ENCODE assay signal across 24 mouse cellular contexts in the genomic region with DNA sequence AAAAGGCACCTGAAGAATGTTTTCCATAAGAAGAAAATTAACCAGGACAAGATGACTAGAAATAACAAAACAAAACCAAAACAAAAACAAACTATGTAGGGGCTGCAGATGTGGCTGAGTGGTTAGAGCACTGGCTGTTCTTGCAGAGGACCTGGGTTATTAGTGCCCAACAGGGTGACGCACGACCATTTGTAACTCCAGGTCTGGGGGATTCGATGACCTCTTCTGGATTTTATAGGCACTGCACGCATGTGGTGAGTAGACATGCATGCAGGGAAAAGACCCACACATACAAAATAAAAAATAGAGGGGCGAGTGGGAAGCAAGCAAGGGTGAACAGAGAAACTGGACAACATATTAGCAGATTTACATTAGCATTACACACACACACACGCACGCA. TPM values are rescaled to one million over a fixed set of nuclear protein-coding genes. Genes with fewer than 3 reads are reported as not detected.
DNase-seq lines count a peak whose midpoint lies in the region; ATAC-seq and TF ChIP-seq lines count a peak whose summit lies in the region.
"Had no signal": no experiment of that assay in that cellular context is flagged by ENCODE, and none has a peak within 500 bp of the region (broad histone marks: within the 10 kb centered on the region; RNA-seq: fewer than 3 reads in every experiment).

No protein-coding gene starts in this region.

- ATAC-seq in heart, postnatal 0 days (ENCODE audit: insufficient read depth, low read depth) = no peak
- no peak for ATAC-seq in liver, postnatal 0 days
- ATAC-seq in liver, embryonic 11.5 days (replicated peaks; ENCODE audit: low FRiP score) = no peak
- peak; percentile 42; the same call in 1 of the 2 replicates for ATAC-seq in granulocyte monocyte progenitor cell, adult 5-6 weeks (replicated peaks; ENCODE audit: poor library complexity, severe bottlenecking)
- ATAC-seq: intestine, embryonic 16.5 days had no signal

- H3K27ac ChIP-seq in heart, postnatal 0 days (ENCODE audit: low read depth) = no peak overlapping the region
- H3K27ac ChIP-seq in liver, postnatal 0 days (ENCODE audit: low read depth) = no peak overlapping the region
- H3K27ac ChIP-seq in liver, embryonic 11.5 days (ENCODE audit: low read depth, low read length) = no peak overlapping the region
- H3K27ac ChIP-seq: embryonic facial prominence, embryonic 15.5 days; hindbrain, embryonic 14.5 days; left cerebral cortex, adult 2 months; limb, embryonic 10.5 days; midbrain, embryonic 10.5 days; stomach, embryonic 15.5 days had no signal

- TF ChIP-seq CTCF in heart, postnatal 0 days (IDR thresholded peaks at IDR 0.05; ENCODE audit: low read depth) = peak; percentile 21
- TF ChIP-seq CTCF in liver, postnatal 0 days (IDR thresholded peaks at IDR 0.05; ENCODE audit: low read depth) = 0 out of 2 replicates have a peak, but pooled peaks have one; percentile 19
- peak; percentile 14; the same call in 1 of the 2 replicates for TF ChIP-seq CTCF in E14TG2a.4 (conservative IDR thresholded peaks at IDR 0.05; ENCODE audit: low read length)

- H3K4me1 ChIP-seq in heart, postnatal 0 days (ENCODE audit: control insufficient read depth, insufficient read depth) = no peaks in the 10 kb centered on the region
- no peaks in the 10 kb centered on the region for H3K4me1 ChIP-seq in liver, postnatal 0 days (ENCODE audit: insufficient read depth)
- peaks cover 6% of the 10 kb centered on the region for H3K4me1 ChIP-seq in liver, embryonic 11.5 days (replicated peaks; ENCODE audit: control insufficient read depth, insufficient read depth, low read length)
- peaks cover 23% of the 10 kb centered on the region for H3K4me1 ChIP-seq in E14TG2a.4 (replicated peaks; ENCODE audit: low read depth, low read length)
- H3K4me1 ChIP-seq: embryonic facial prominence, embryonic 15.5 days; limb, embryonic 10.5 days; midbrain, embryonic 10.5 days; stomach, embryonic 15.5 days had no signal

- WGBS in heart, postnatal 0 days = 64% methylated on average over 7 of the region's 7 CpGs
- 74% methylated on average over 7 of the region's 7 CpGs for whole genome bisulfite sequencing in liver, postnatal 0 days (ENCODE audit: insufficient replicate concordance)
- 70% methylated on average over 7 of the region's 7 CpGs for WGBS in liver, embryonic 11.5 days

- 0 out of 2 replicates have a peak, but pooled peaks cover 6% of the 10 kb centered on the region for H3K27me3 ChIP-seq in heart, postnatal 0 days (ENCODE audit: control insufficient read depth, insufficient read depth, low read length)
- H3K27me3 ChIP-seq in liver, postnatal 0 days (ENCODE audit: insufficient read depth, low read length) = no peaks in the 10 kb centered on the region
- H3K27me3 ChIP-seq in liver, embryonic 11.5 days (replicated peaks; ENCODE audit: control insufficient read depth, insufficient read depth, low read length) = no peaks in the 10 kb centered on the region
- no peaks in the 10 kb centered on the region for H3K27me3 ChIP-seq in E14TG2a.4 (ENCODE audit: insufficient read depth, low read length)
- H3K27me3 ChIP-seq: stomach, embryonic 15.5 days had no signal

- H3K36me3 ChIP-seq in heart, postnatal 0 days (replicated peaks; ENCODE audit: control insufficient read depth, insufficient read depth, low read length) = no peaks in the 10 kb centered on the region
- no peaks in the 10 kb centered on the region for H3K36me3 ChIP-seq in liver, postnatal 0 days (replicated peaks; ENCODE audit: insufficient read depth, low read length)
- H3K36me3 ChIP-seq in liver, embryonic 11.5 days (ENCODE audit: control insufficient read depth, insufficient read depth, low read length) = no peaks in the 10 kb centered on the region
- H3K36me3 ChIP-seq in E14TG2a.4 (ENCODE audit: insufficient read depth, low read length) = no peaks in the 10 kb centered on the region; the same call in 1 of the 2 replicates
- H3K36me3 ChIP-seq: embryonic facial prominence, embryonic 15.5 days; limb, embryonic 10.5 days; midbrain, embryonic 10.5 days; stomach, embryonic 15.5 days had no signal

- no peaks in the 10 kb centered on the region for H3K9me3 ChIP-seq in heart, postnatal 0 days (replicated peaks; ENCODE audit: control insufficient read depth, low read length)
- no peaks in the 10 kb centered on the region for H3K9me3 ChIP-seq in liver, postnatal 0 days (ENCODE audit: low read length)
- H3K9me3 ChIP-seq in liver, embryonic 11.5 days (ENCODE audit: control insufficient read depth, low read length) = no peaks in the 10 kb centered on the region
- H3K9me3 ChIP-seq in E14TG2a.4 (ENCODE audit: low read length) = peaks cover 11% of the 10 kb centered on the region; the same call in 1 of the 2 replicates
- H3K9me3 ChIP-seq: embryonic facial prominence, embryonic 15.5 days; limb, embryonic 10.5 days; midbrain, embryonic 10.5 days; stomach, embryonic 15.5 days had no signal

- DNase-seq in heart, postnatal 0 days (ENCODE audit: low spot score) = no peak
- DNase-seq in heart, adult 11 months = no peak
- DNase-seq in liver, postnatal 0 days = no peak
- no peak for DNase-seq in liver, embryonic 11.5 days (ENCODE audit: low spot score)
- DNase-seq in embryo, embryonic 10.5 days (ENCODE audit: low spot score) = no peak
- DNase-seq in adrenal gland, postnatal 25 days = no peak
- DNase-seq: adrenal gland, adult 8-10 months; cerebellum, adult 11 months; cerebellum, postnatal 14 days; gastrocnemius, postnatal 10 days; kidney, postnatal 10 days; retina, postnatal 1 day; thymus, adult 2 months had no signal

- H3K4me2 ChIP-seq in heart, postnatal 0 days (ENCODE audit: low read depth, low read length) = no peak overlapping the region
- H3K4me2 ChIP-seq in liver, postnatal 0 days (ENCODE audit: low read depth, low read length) = no peak overlapping the region
- H3K4me2 ChIP-seq in liver, embryonic 11.5 days = no peak overlapping the region
- H3K4me2 ChIP-seq: embryonic facial prominence, embryonic 15.5 days; hindbrain, embryonic 14.5 days; stomach, embryonic 15.5 days had no signal

- TF ChIP-seq EP300 in heart, postnatal 0 days (IDR thresholded peaks at IDR 0.05; ENCODE audit: low read depth) = no peak
- TF ChIP-seq EP300 in liver, postnatal 0 days (IDR thresholded peaks at IDR 0.05; ENCODE audit: low read depth) = no peak

- H3K4me3 ChIP-seq in heart, postnatal 0 days (ENCODE audit: low read depth, low read length) = no peak overlapping the region
- H3K4me3 ChIP-seq in liver, postnatal 0 days (ENCODE audit: low read depth, low read length) = no peak overlapping the region
- H3K4me3 ChIP-seq in liver, embryonic 11.5 days (ENCODE audit: low read depth, low read length) = no peak overlapping the region
- no peak overlapping the region for H3K4me3 ChIP-seq in E14TG2a.4 (replicated peaks; ENCODE audit: low read length)
- H3K4me3 ChIP-seq: embryonic facial prominence, embryonic 15.5 days; left cerebral cortex, adult 2 months; limb, embryonic 10.5 days; midbrain, embryonic 10.5 days; stomach, embryonic 15.5 days had no signal

- no peak overlapping the region for H3K9ac ChIP-seq in heart, postnatal 0 days (replicated peaks; ENCODE audit: low read depth, low read length)
- H3K9ac ChIP-seq in liver, postnatal 0 days (replicated peaks) = no peak overlapping the region
- no peak overlapping the region for H3K9ac ChIP-seq in liver, embryonic 11.5 days (ENCODE audit: low read depth, low read length)
- H3K9ac ChIP-seq: embryonic facial prominence, embryonic 15.5 days; hindbrain, embryonic 14.5 days; stomach, embryonic 15.5 days had no signal

RNA-seq across cellular contexts. Expression of a gene that starts 38.2 kb away (rescaled TPM):
- 7.9 and 18.8 TPM in 2 replicates for total RNA-seq in heart, postnatal 0 days (2014; rRNA removed; ENCODE audit: low replicate concordance)
- polyA plus RNA-seq in heart, postnatal 0 days (2015; fragmentation: Nextera tagmentation; extraction: Ambion mirVana) = 7.7 and 8.5 TPM in 2 replicates
- polyA plus RNA-seq in liver, postnatal 0 days (2015; fragmentation: Nextera tagmentation; extraction: Ambion mirVana) = 3.0 and 3.1 TPM in 2 replicates
- 4.3 and 4.9 TPM in 2 replicates for polyA plus RNA-seq in liver, embryonic 11.5 days (2014; fragmentation: Nextera tagmentation; extraction: Ambion mirVana)
- total RNA-seq in granulocyte monocyte progenitor cell, adult 5-6 weeks (2014; fragmentation: Nextera tagmentation) = not detected in 2 replicates
- total RNA-seq in granulocyte monocyte progenitor cell, adult 5-6 weeks (2017) = not detected in 2 replicates
- total RNA-seq in adrenal gland, postnatal 25 days (2021) = 5.6 and 9.5 TPM in 2 replicates
- total RNA-seq: liver, adult 2 months; monocyte, adult 5-6 weeks had no signal

RNA-seq across cellular contexts. Expression of a gene that starts 50.4 kb away (rescaled TPM):
- total RNA-seq in heart, postnatal 0 days (2014; rRNA removed; ENCODE audit: low replicate concordance) = 150 and 153 TPM in 2 replicates
- polyA plus RNA-seq in heart, postnatal 0 days (2015; fragmentation: Nextera tagmentation; extraction: Ambion mirVana) = 265 and 289 TPM in 2 replicates
- polyA plus RNA-seq in liver, postnatal 0 days (2015; fragmentation: Nextera tagmentation; extraction: Ambion mirVana) = 281 and 298 TPM in 2 replicates
- 719 and 772 TPM in 2 replicates for polyA plus RNA-seq in liver, embryonic 11.5 days (2014; fragmentation: Nextera tagmentation; extraction: Ambion mirVana)
- total RNA-seq in granulocyte monocyte progenitor cell, adult 5-6 weeks (2014; fragmentation: Nextera tagmentation) = 2,458 and 2,594 TPM in 2 replicates
- total RNA-seq in granulocyte monocyte progenitor cell, adult 5-6 weeks (2017) = 1,991 and 2,116 TPM in 2 replicates
- total RNA-seq in adrenal gland, postnatal 25 days (2021) = 282 and 375 TPM in 2 replicates
